Mouse (Mus musculus): Measurements from ENCODE around the gene Zwilch. TPM values are rescaled to one million over a fixed set of nuclear protein-coding genes. Genes with fewer than 3 reads are reported as not detected.

Gene Zwilch
- total RNA-seq (2023) = 1 to 10 TPM; 6.1 to 6.3 TPM

DNA sequence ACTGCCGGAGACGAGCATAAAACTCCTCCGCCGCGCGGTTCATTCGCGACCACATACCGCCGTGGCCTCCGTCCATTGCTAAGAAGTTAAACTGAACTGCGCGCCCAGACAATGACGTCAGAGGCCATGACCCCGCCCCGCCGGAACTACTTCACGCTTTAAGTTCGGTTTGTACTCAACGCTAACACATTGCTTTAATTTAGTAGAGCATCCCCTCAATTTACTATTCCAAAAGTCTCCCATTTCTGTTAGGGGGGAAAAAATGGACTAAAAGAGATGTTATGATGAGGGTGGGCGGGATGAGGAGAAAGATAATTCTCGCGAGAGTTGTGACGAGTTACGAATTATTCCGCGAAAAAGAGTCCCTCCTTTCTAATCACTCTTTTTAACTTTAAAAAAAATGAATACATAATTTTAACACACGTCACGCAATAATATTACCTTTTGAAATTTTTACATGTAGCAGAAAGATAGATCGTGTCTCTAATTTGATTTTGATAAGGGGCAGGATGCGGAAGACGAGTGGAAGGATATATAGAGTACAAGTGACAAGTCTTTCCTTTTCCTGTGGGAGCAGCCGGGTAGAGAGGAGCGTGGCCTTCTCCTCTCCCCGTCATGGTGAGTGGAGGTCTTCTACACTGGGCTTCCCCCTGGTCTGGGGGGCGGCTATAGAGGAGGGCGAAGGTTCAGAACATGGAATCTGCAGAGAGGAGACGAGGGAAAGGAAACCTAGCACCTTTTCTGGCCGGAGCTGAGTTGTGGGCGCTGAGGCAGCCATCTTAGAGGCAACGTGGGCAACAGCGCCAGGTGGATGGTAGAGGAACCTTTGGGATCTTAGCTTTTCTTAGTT, at the start of gene Zwilch, which contains the start of gene Rpl4:
Gene Zwilch, minus strand, starts transcription at position 289 of the 850 bp plus-strand sequence.
Gene Rpl4, plus strand, starts transcription at position 560 of the 850 bp plus-strand sequence.

DNA sequence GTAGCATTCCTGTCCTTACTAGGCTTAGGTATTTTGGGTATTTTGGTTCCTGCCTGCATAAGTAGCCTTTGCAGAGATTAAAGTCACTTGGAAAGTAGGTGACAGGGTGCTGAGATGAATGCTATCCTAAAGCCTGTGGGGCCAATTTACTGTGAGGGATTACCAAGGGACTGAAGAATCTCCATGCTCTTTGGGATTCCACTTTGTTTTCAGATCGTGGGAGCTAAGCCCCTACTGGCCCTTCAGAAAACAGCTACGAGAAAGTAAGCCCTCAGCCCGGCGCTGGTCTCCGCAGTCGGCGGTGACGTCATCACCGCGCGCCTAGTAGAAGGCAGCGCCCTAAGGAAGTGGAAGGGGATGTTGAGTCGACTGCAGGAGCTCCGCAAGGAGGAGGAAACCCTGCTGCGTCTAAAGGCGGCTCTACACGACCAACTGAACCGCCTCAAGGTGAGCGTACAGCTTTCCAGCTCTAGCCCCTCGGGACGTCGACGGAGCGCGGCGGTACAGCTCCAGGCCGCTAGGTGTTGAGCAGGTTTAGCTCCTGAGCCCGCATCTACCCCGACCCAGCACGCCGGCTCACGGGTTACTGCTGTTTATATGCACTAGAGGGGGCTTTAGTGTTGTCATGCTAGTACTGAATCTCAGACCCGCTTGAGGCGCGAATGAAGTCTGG, 6.2 kb upstream of the Zwilch start, which contains the start of gene Snapc5:
Gene Snapc5, plus strand, starts transcription at position 301 of the 673 bp plus-strand sequence.

DNA sequence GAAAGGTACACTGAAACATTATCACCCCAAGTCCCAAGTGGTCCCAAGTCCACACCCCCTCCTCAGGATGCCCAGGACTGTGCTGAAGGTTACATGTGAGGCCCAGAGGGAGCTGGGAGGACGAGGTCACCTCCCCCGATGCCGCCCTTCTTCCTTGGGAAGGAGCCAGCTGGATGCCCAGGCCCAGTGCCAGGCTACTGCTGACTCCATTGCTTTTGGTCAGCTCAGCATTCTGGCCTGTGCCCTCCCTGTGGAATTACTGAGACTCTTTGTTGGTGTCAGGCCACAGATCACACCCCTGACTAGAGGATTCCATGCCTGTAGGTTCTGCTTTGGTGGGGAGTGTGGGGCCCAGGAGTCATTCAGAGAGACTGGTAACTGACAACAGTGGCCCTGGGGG, 56.0 kb downstream of the Zwilch start, which contains the start of gene Lctl:
Gene Lctl, plus strand, starts transcription at position 272 of the 400 bp plus-strand sequence.

Other genes starting within 250 kb of the Zwilch start
- gene Smad6, start 151.0 kb downstream of the Zwilch start, total RNA-seq (2023) = not detected
- not detected for gene Lctl, start 56.0 kb downstream of the Zwilch start, total RNA-seq (2023)
- 1,000 to 10,000 TPM; 1,733 to 1,769 TPM for gene Rpl4, start 271 bp upstream of the Zwilch start, total RNA-seq (2023)
- 10 to 100 TPM; 20.3 to 21.0 TPM for gene Snapc5, start 6.2 kb upstream of the Zwilch start, total RNA-seq (2023)
- gene Uchl4, start 62.1 kb upstream of the Zwilch start, total RNA-seq (2023) = 1 to 10 TPM; 2.8 to 2.9 TPM
- 100 to 1,000 TPM; 139 to 161 TPM for gene Map2k1, start 80.5 kb upstream of the Zwilch start, total RNA-seq (2023)
- 10 to 100 TPM; 19.1 to 40.5 TPM for gene Tipin, start 108.5 kb upstream of the Zwilch start, total RNA-seq (2023)
- gene Dis3l, start 168.2 kb upstream of the Zwilch start, total RNA-seq (2023) = 10 to 100 TPM; 29.1 to 30.5 TPM
- gene Megf11, start 212.5 kb upstream of the Zwilch start, total RNA-seq (2023) = not detected